Mouse (Mus musculus): ENCODE measurements around the gene Actr10.

Actr10 gene

GRCm38 (mm10) chr12:70937571-70938384 is at the start of gene Actr10:
Actr10 (plus strand) TSS chr12:70937857.
- peak; percentile 92 for DNase-seq (ENCODE audit: low spot score)

GRCm38 (mm10) chr12:70890405-70890804 is 47.3 kb upstream of the Actr10 start:
- DNase-seq (ENCODE audit: low spot score) = no peak

- no peak for DNase-seq (ENCODE audit: low spot score)
These were observed 46.7 kb upstream of the Actr10 start for GRCm38 (mm10) chr12:70890874-70891470.

- DNase-seq (ENCODE audit: low spot score) = no peak
These were observed 42.4 kb upstream of the Actr10 start for GRCm38 (mm10) chr12:70895275-70895674.

- no peak for DNase-seq (ENCODE audit: low spot score)
These were observed 41.6 kb upstream of the Actr10 start for GRCm38 (mm10) chr12:70896068-70896467.

GRCm38 (mm10) chr12:70897434-70897833 is 40.2 kb upstream of the Actr10 start:
- DNase-seq (ENCODE audit: low spot score) = no peak

GRCm38 (mm10) chr12:70898450-70898849 is 39.2 kb upstream of the Actr10 start:
- DNase-seq (ENCODE audit: low spot score) = no peak

- DNase-seq (ENCODE audit: low spot score) = no peak
These were observed 33.2 kb upstream of the Actr10 start for GRCm38 (mm10) chr12:70904471-70904870.

- no peak for DNase-seq (ENCODE audit: low spot score)
These were observed 30.8 kb upstream of the Actr10 start for GRCm38 (mm10) chr12:70906867-70907266.

- DNase-seq (ENCODE audit: low spot score) = no peak
These were observed 30.0 kb upstream of the Actr10 start for GRCm38 (mm10) chr12:70907651-70908050.

- no peak for DNase-seq (ENCODE audit: low spot score)
These were observed 29.6 kb upstream of the Actr10 start for GRCm38 (mm10) chr12:70908076-70908475.

- DNase-seq (ENCODE audit: low spot score) = peak; percentile 68
These were observed 27.4 kb upstream of the Actr10 start for GRCm38 (mm10) chr12:70910241-70910720.

GRCm38 (mm10) chr12:70911029-70911428 is 26.6 kb upstream of the Actr10 start:
- peak; percentile 78 for DNase-seq (ENCODE audit: low spot score)

- DNase-seq (ENCODE audit: low spot score) = no peak
These were observed 25.8 kb upstream of the Actr10 start for GRCm38 (mm10) chr12:70911676-70912379.

- DNase-seq (ENCODE audit: low spot score) = peak; percentile 59
These were observed 24.2 kb upstream of the Actr10 start for GRCm38 (mm10) chr12:70913429-70913828.

- no peak for DNase-seq (ENCODE audit: low spot score)
These were observed 23.3 kb upstream of the Actr10 start for GRCm38 (mm10) chr12:70914387-70914786.

- no peak for DNase-seq (ENCODE audit: low spot score)
These were observed 7.9 kb upstream of the Actr10 start for GRCm38 (mm10) chr12:70929781-70930180.

GRCm38 (mm10) chr12:70937150-70937549 is 507 bp upstream of the Actr10 start:
- DNase-seq (ENCODE audit: low spot score) = peak; percentile 14

- no peak for DNase-seq (ENCODE audit: low spot score)
These were observed 3.1 kb downstream of the Actr10 start for GRCm38 (mm10) chr12:70940806-70941205.

GRCm38 (mm10) chr12:70944181-70944580 is 6.5 kb downstream of the Actr10 start:
- no peak for DNase-seq (ENCODE audit: low spot score)

GRCm38 (mm10) chr12:70946585-70947256 is 9.1 kb downstream of the Actr10 start:
- no peak for DNase-seq (ENCODE audit: low spot score)

GRCm38 (mm10) chr12:70958640-70959039 is 21.0 kb downstream of the Actr10 start:
- DNase-seq (ENCODE audit: low spot score) = no peak
